ENCODE assay signal across 18 mouse cellular contexts in the genomic region with DNA sequence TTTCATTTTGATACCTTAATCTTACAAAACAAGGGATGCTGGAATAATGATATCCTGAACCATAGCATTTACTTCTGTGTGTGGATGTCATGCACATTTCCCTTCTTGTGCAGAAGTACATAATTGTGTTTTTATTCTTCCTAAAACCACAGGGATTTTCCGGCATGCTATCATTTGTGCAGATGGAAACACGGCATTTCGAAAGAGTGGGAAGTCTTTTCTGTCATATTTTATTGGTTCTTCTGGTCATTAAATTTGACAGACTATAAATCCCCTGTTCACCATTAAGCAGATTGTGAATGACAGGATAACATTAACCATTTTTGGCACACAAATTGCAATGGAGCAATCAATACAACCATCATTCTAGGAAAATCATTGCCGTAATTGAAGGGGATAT.
"Had no signal": no experiment of that assay in that cellular context is flagged by ENCODE, and none has a peak within 500 bp of the region (broad histone marks: within the 10 kb centered on the region; RNA-seq: fewer than 3 reads in every experiment).

No protein-coding gene starts in this region.

- H3K27me3 ChIP-seq: limb, embryonic 15.5 days; lung, embryonic 15.5 days; midbrain, embryonic 12.5 days; midbrain, embryonic 15.5 days; stomach, embryonic 15.5 days had no signal

- H3K9ac ChIP-seq: limb, embryonic 15.5 days; liver, embryonic 14.5 days; liver, postnatal 0 days; lung, embryonic 15.5 days; midbrain, embryonic 12.5 days; midbrain, embryonic 15.5 days; stomach, embryonic 15.5 days had no signal

- ATAC-seq: liver, postnatal 0 days; midbrain, embryonic 15.5 days had no signal

- DNase-seq: kidney, adult 18-20 months; kidney, adult 9 months; kidney, postnatal 14 days; kidney, postnatal 4 days; liver, postnatal 0 days; lung, postnatal 10 days; lung, postnatal 4 days; retina, postnatal 1 day; right cerebral cortex, postnatal 25 days; spleen, adult 18-20 months; thymus, postnatal 25 days had no signal

- H3K27ac ChIP-seq: limb, embryonic 15.5 days; liver, embryonic 14.5 days; lung, embryonic 15.5 days; midbrain, embryonic 12.5 days; midbrain, embryonic 15.5 days; stomach, embryonic 15.5 days had no signal

- H3K4me3 ChIP-seq: limb, embryonic 15.5 days; lung, embryonic 15.5 days; midbrain, embryonic 12.5 days; midbrain, embryonic 15.5 days; stomach, embryonic 15.5 days had no signal

- H3K4me2 ChIP-seq: limb, embryonic 15.5 days; liver, embryonic 11.5 days; lung, embryonic 15.5 days; midbrain, embryonic 12.5 days; midbrain, embryonic 15.5 days; stomach, embryonic 15.5 days had no signal

- H3K36me3 ChIP-seq: limb, embryonic 15.5 days; lung, embryonic 15.5 days; midbrain, embryonic 12.5 days; midbrain, embryonic 15.5 days; stomach, embryonic 15.5 days had no signal

- H3K4me1 ChIP-seq: limb, embryonic 15.5 days; midbrain, embryonic 12.5 days; midbrain, embryonic 15.5 days; stomach, embryonic 15.5 days had no signal

- H3K9me3 ChIP-seq: limb, embryonic 15.5 days; midbrain, embryonic 12.5 days; midbrain, embryonic 15.5 days; stomach, embryonic 15.5 days had no signal
